Mouse (Mus musculus): ENCODE measurements around the gene Fmnl2. TPM values are rescaled to one million over a fixed set of nuclear protein-coding genes. Genes with fewer than 3 reads are reported as not detected.

Fmnl2 gene
- polyA plus RNA-seq, 1 experiment: 2.6 TPM

GRCm38 (mm10) chr2:53178966-53179365 lies 321.3 kb downstream of the Fmnl2 start:
- peaks cover 64% of the 10 kb centered on the region for H3K79me3 ChIP-seq (ENCODE audit: low read depth)
- TF ChIP-seq CTCF (IDR thresholded peaks at IDR 0.05; ENCODE audit: control insufficient read depth, insufficient read depth, insufficient read length) (no peak), USF1 (IDR thresholded peaks at IDR 0.05; ENCODE audit: low read depth) (no peak), MAX (IDR thresholded peaks at IDR 0.05) (no peak), MYOG (IDR thresholded peaks at IDR 0.05; ENCODE audit: control insufficient read depth, extremely low read depth, insufficient read length) (no peak), FOSL1 (IDR thresholded peaks at IDR 0.05; ENCODE audit: insufficient read depth, low read length, poor library complexity, severe bottlenecking) (no peak), CEBPB (IDR thresholded peaks at IDR 0.05; ENCODE audit: low read depth) (no peak), MYOD1 (IDR thresholded peaks at IDR 0.05; ENCODE audit: control insufficient read depth, insufficient read length, low read depth) (no peak)
- peaks cover 86% of the 10 kb centered on the region for H3K79me2 ChIP-seq (ENCODE audit: control insufficient read depth, insufficient read depth)
- H3K4me3 ChIP-seq (ENCODE audit: insufficient read depth, poor library complexity, severe bottlenecking): no peak overlapping the region
- no peak overlapping the region for H3ac ChIP-seq (ENCODE audit: control insufficient read depth, insufficient read length, low read depth)
- H3K36me3 ChIP-seq (ENCODE audit: control insufficient read depth, insufficient read depth): peaks cover 49% of the 10 kb centered on the region
- H3K27me3 ChIP-seq (ENCODE audit: control insufficient read depth, insufficient read depth, insufficient read length): no peaks in the 10 kb centered on the region

- Histone ChIP-seq H3K4me3 (ENCODE audit: insufficient read depth, poor library complexity, severe bottlenecking) (no peak overlapping the region), H3K79me2 (ENCODE audit: control insufficient read depth, insufficient read depth) (peaks cover 86% of the 10 kb centered on the region), H3ac (ENCODE audit: control insufficient read depth, insufficient read length, low read depth) (no peak overlapping the region), H3K36me3 (ENCODE audit: control insufficient read depth, insufficient read depth) (peaks cover 49% of the 10 kb centered on the region), H3K27me3 (ENCODE audit: control insufficient read depth, insufficient read depth, insufficient read length) (no peaks in the 10 kb centered on the region), H3K79me3 (ENCODE audit: low read depth) (peaks cover 73% of the 10 kb centered on the region)
- no peak for TF ChIP-seq CTCF (IDR thresholded peaks at IDR 0.05; ENCODE audit: control insufficient read depth, insufficient read depth, insufficient read length)
Observed at GRCm38 (mm10) chr2:53179876-53180275, 322.2 kb downstream of the Fmnl2 start.

Other genes with a start within 250 kb of the Fmnl2 start
- gene Cacnb4, start 181.0 kb upstream of the Fmnl2 start, polyA plus RNA-seq (2012; fragmentation: generic; extraction: Trizol): 0.01 TPM
- 12.9 TPM for gene Stam2, start 115.6 kb upstream of the Fmnl2 start, polyA plus RNA-seq (2012; fragmentation: generic; extraction: Trizol)